Mouse (Mus musculus) thymus, postnatal 4 days (tissue): ENCODE measurements around the gene Olfr91.
A peak's percentile ranks its signal among the peaks of the same experiment; 100 is the strongest.

ENCODE experiments used
- DNase-seq: peaks from one replicate; pipeline ENCODE4 v3.0.0; 2021

The Olfr91 gene

DNA sequence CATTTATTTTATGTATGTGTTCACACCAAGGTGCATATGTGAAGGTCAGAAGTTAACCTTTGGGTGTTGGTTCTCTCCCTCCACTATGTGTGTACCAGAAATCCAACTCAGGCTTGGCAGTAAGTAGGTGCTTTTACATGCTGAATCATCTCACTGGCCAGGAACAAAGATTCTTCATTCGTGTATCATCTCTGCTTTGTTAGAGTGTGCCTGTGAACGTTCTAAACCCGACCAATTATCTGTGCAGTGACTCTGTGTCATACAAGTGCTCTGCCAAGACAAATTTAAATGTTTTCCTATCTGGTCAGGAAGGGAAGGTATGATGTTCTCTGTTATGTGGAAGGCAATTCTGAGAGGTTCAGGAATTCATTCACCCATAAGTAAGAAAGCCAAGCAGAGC lies 36.6 kb downstream of the Olfr91 start:
- no peak for DNase-seq

DNA sequence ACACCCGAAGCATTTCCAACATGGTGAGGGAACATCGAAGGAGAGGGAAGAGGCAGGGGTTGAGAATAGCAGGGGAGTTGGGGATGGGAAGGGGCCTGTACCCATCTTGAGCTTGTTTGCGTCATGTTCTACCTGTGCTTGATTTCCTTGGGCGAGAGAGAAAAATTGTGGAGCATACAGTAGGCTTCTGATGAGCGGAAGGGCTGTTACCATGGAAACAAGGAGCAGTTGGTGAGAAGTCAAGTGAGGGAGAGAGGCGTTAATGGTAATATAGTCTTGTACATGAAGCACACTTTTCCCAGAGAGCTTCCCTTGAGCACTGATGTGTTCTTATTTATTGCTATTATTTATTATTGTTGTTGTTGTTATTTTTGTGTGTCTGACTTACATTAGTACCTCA lies 41.1 kb downstream of the Olfr91 start:
- DNase-seq: no peak

DNA sequence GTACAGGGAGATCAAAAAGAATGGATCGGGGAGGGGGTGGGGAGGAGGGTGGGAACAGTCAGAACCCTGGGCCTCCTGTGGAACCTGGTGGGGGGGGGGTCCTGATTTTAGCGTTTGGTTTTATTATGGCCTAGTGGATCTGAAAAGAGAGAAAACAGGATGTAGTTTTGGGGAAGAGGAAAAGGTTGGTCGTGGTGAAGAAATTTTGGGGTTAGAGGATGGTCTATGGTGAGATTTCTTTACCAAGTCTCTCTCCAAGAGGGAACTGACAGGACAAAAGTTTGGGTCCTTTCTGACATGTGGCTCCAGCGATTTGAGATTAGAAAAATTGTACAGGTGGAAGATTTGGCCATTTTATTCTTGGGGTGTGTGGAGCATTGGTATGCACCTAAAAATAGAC lies 46.3 kb downstream of the Olfr91 start:
- no peak for DNase-seq

DNA sequence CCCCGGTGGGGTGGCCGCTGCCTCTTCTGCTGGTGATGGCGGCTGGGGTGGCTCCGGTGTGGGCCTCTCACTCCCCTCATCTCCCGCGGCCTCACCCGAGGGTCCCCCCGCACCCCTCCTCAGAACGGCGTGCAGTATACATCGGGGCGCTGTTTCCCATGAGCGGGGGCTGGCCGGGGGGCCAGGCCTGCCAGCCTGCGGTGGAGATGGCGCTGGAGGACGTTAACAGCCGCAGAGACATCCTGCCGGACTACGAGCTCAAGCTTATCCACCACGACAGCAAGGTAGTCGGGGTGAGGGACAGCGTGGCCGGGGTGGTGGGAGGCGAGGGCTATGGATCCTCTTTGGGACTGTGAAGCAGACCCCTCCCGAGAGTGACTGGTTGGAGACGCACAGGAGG lies 47.2 kb downstream of the Olfr91 start:
- peak; percentile 14 for DNase-seq

DNA sequence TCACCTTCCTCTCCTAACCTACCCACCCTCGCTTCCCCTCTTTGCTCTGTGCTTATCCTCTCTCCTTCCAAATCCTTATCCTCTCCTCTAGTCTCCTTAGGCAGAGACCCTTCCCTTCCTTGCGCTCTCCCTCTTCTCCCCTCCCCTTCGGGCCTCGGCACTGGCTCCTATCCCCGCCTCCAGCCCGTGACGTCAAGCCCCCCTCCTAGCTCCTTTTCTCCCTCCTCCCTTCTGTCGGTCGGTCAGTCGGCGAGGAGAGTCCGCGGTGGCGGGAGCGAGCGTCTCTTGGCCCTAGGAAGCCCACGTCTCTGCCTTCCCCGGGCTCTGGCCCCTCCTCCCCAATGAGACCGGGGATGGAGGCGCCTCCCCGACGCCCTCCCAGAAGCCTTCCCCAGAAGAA lies 47.7 kb downstream of the Olfr91 start:
- DNase-seq: peak; percentile 35

DNA sequence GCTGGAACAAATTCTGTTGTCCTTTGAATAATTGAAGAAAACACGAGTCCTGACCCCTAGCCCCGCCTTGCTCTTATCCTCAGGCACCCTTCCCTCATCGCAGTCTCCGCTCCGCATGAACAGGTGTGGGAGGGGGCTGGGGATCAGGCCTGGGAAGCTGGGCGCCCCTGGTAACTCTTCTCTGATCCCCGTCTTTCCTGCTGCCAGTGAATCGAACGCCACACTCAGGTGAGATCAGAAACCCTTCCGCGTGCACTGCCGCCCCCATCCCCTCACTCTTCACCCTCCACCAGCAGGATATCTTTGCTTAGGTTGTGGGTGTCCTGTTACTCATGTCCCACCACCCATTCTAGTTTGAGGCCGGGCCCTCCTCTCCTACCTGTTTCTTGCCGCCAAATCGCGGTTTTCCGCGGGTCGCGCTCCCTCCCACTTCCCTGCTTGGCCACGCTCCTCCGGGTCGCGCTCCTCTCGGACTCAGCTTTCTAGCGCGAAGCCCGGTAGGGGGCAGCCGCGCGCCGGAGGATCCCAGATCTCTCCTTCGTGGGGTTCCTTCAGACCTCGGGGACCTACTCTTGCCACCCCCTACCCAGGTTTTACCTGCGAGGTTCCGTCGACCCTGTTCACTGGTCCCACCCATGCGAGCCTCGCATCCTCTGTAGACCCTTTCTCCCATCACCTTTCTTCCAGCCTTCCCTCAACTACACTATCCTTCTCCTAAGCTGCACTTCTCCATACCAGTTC lies 48.3 kb downstream of the Olfr91 start:
- DNase-seq: peak; percentile 78

DNA sequence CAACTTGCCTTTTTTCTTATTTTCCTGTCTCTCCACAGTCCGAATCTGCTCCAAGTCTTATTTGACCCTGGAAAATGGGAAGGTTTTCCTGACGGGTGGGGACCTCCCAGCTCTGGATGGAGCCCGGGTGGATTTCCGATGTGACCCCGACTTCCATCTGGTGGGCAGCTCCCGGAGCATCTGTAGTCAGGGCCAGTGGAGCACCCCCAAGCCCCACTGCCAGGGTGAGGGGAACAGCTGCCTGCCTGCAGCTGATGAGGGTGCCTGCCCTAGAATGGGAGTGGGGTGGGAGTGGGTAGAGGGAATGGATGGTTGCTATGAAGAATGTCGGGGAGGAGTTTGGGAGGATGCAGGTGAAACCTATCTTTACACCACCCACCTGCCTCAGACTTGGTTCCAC lies 49.7 kb downstream of the Olfr91 start:
- peak; percentile 16 for DNase-seq

DNA sequence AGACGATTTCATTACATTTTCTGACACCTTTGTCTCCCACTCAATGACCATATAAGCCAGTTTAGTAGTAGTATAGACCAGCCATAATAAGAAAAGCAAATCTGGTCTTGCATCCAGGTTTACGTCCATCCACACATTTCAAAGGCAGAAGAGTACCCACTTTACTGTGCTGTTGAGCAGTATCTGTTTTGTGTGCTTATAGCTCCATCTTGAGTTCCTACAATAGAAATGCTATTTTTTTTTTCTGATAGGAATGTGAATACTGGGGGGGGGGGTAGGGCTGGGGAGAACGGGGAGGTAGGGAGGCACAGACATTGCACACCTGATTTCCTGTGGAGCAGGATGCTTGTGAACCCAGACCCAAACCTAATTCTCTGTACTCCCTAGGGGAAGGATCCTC lies 50.1 kb downstream of the Olfr91 start:
- no peak for DNase-seq

DNA sequence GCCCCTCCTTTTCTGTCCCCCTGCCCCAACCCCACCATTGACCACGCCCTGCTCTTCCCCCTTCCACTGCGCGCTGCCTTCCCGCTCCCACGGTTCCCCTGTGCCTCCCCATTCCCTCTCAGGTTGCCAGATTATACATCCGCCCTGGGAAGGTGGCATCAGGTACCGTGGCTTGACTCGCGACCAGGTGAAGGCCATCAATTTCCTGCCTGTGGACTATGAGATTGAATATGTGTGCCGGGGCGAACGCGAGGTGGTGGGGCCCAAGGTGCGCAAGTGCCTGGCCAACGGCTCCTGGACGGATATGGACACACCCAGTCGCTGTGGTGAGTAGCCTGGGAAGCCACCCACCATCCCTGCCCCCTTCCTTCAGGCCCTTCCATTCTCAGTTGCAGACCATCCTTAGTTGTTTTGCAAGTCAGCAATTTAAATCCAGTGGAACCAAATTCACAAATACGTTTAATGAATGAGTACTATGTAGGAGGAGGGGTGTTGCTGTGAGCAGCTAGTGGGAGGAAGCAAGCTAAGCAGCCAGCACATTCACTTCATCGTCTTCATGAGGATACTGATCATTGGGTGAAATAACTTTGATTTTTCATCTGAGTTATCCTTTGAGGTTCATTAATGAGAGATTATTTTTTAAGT lies 50.6 kb downstream of the Olfr91 start:
- DNase-seq: peak; percentile 19

DNA sequence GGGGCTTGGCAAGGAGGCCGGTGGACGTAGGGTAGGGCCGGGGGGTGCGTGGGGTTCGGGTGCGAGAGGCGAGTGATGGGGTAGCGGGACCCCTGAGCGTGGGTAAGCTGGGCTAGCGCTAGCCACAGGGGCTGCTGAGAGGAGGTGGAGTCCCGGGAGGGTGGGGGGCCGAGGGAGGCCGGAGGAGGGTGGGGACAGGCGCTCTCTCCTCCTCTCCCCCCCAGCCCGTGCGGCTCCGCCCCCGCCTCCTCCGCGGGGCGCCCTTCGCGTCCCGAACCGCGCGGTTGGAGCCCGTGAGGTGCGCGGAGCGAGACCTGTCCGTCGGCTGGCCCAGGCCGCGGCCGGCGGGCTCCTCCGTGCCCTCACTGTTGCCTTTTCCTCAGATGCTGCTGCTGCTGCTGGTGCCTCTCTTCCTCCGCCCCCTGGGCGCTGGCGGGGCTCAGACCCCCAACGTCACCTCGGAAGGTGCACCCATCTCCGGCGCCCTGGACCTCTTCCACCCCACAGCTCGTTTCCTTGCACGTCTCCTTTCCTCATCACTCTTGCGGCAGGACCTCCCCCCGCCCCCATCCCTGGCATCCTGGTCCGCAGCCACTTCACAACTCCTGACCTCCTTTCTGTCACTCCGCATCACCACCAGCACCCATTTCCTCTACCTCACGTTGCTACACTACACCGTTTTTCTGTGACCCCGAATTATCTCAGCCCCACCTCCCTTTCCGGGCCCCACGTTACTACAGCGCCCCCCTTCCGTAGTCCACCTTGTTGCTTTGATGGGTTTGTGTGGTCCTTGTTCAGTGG lies 51.6 kb downstream of the Olfr91 start:
- peak; percentile 74 for DNase-seq

DNA sequence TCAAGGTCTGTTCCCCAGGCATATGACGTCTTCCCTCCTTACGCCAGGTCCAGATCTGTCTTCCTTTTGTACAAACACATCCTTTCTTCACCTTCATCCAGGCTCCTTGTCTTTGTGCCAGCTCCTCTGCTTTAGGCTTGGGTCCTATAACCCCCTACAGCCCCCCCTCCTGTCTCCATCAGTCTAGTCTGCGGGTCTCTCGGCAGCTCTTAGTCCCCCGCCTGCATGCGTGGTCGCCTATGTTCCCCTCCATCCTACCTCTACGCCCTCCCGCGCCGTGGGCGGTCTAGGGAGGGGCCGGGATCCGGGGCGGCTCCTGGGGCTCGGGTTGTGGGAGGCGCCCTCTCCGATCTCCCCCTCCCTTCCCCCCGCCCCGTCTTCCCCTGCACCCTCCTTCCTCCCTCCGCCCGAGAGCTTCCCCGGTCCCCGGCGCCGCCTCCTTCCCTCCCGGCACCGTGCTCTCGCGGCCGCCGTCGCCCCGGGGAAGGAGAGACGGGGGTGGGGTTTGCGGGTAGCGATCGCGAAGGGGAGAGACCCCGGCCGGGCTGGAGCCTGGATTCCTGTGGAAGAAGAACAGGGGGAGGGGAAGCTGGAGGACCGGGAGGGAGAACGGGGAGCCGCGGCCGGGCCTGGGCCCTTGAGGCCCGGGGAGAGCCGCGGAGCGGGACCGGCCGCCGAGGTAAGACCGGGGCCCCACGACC lies 52.3 kb downstream of the Olfr91 start, which contains the start of gene Gabbr1:
Gene Gabbr1 (plus strand): TSS at position 356 of the 701 bp plus-strand sequence.
- DNase-seq: peak; percentile 86

DNA sequence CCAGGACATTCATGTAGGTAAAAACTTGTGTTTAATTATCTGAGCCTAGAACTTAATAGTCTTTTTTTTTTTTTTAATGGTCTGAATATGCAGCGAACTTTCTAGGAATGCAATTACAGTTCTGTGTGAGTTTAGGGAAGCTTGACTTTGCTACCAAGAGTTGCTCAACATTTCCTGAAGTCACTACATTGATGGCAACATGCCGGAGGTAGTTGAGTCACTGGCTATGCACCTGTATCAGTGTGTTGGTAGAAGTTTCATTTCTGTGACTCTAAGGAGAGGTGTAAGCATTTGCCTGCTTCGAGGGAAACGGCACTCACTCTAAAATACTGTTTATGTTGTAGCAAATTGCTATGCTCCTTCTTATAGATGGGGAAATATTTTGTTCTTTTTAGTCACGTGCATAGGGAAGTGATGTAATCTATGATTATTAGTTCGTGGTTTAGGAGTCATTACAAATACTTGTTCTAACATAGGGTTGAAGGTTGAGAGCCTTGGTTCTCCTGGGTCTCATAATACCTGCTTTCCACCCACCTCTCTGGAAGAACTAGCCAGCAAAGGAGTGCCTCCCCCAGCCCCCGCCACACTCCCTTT lies 53.3 kb downstream of the Olfr91 start:
- DNase-seq: no peak
